In the genomic region with DNA sequence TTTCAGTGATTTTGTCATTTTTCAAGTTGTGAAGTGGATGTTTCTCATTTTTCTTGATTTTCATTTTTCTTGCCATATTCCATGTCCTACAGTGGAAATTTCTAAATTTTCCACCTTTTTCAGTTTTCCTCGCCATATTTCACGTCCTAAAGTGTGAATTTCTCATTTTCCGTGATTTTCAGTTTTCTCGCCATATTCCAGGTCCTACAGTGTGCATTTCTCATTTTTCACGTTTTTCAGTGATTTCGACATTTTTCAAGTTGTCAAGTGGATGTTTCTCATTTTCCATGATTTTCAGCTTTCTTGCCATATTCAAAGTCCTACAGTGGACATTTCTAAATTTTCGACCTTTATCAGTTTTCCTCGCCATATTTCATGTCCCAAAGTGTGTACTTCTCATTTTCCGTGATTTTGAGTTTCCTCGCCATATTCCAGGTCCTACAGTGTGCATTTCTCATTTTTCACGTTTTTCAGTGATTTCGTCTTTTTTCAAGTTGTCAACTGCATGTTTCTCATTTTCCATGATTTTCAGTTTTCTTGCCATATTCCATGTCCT, we compare ENCODE assay signal across 9 mouse cellular contexts. TPM values are rescaled to one million over a fixed set of nuclear protein-coding genes. Genes with fewer than 3 reads are reported as not detected.
A peak's percentile ranks its signal among the peaks of the same experiment; 100 is the strongest.
DNase-seq lines count a peak whose midpoint lies in the region.
"Had no signal": no experiment of that assay in that cellular context is flagged by ENCODE, and none has a peak within 500 bp of the region (broad histone marks: within the 10 kb centered on the region; RNA-seq: fewer than 3 reads in every experiment).

A gene (plus strand): TSS at position 506 of the 556 bp plus-strand sequence.

- DNase-seq in adrenal gland, adult (ENCODE audit: inconsistent age in 2 of 2, low spot score in 1 of 2) = peak; percentile 26 to 67
- peak; percentile 4 to 10 for DNase-seq in cerebellum, postnatal 36 days
- DNase-seq in heart, adult 9 months (ENCODE audit: low spot score in 2 of 2) = peak; percentile 24 to 57
- peak; percentile 55 for DNase-seq in layer of hippocampus, adult 11-12 months (ENCODE audit: low spot score)
- peak; percentile 2 to 34 for DNase-seq in left cerebral cortex, adult 8-10 months (ENCODE audit: low spot score in 2 of 2)
- peak; percentile 29 to 57 for DNase-seq in monocyte, adult 2 months (ENCODE audit: low read depth in 1 of 2, low spot score in 2 of 2)
- DNase-seq in right cerebral cortex, postnatal 36 days (ENCODE audit: low spot score in 2 of 2) = peak; percentile 8 to 12
- DNase-seq in thymus, postnatal 25 days = peak; percentile 14

RNA-seq across cellular contexts. Expression of the gene that starts here (rescaled TPM):
- under 1 TPM in 1 of 4 experiments, not detected in 3; 0.61 TPM for total RNA-seq in left cerebral cortex, adult 8-10 months (2022)
- total RNA-seq: liver, adult 2 months had no signal

Comparison
In these comparisons a context has a peak if more than half of its experiments do, and no peak if none do; other contexts are left out.
1. Peak in every context shown above with its lines: DNase-seq.
2. Peak in DNase-seq in left cerebral cortex, adult 8-10 months; RNA of the gene not detected or under 1 TPM.